Mouse (Mus musculus) right cerebral cortex, postnatal 10 days (tissue): ENCODE measurements at regions not wholly inside any gene's neighbourhood (a gene's known extent, or its start where the extent isn't known, plus 50 kb on each side); places are given as distances from the start of the nearest gene placed in this dataset.

Source experiments
- DNase-seq, 2 experiments: peaks; one replicate each; pipeline ENCODE4 v3.0.0; 2021; ENCODE audit warnings: low spot score in 2 of 2

- peak in 1 of 2 experiments; percentile 48 for DNase-seq
These were observed 152.6 kb upstream of the Cypt12 start for GRCm38 (mm10) chr3:17795271-17796260.

DNA sequence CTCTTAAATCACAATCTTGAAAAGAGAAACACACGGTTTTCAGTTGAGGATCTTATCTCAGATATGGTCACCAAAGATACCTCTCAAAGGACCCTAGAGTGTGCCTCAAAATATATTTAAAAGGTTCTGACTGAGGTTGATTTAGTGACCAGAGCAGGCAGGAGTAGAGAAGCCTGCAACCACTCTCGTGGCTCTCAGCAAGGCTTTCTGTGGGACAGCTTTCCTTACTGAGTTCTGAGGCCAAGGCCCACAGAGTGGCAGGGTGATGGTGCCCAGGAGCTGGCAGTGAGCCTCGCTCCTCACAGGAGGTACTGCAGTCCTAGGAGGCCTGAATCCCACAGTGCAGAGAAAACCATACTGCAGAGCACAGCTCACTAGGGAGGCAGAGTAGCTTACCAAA lies 151.4 kb upstream of the Cypt12 start:
- DNase-seq: peak; percentile 47 to 56

DNA sequence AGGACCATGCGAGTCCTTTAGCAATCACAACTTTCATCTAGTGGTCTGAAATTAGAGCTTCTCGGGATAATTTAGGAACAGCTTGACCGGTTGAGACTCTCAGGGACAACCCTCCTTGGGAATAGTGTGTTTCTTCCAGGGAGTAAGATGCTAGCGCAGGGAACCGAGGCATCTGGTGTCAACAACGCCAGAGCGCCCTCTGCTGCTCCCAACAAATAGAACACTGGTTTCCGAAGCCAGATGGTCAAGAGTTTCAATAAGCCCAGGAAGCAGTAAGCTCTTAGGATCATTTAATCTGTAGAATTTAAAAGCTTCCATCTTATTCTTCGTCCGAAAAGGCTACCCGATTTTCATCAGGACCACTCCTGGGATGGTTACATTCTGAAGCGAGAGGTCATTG lies 149.8 kb upstream of the Cypt12 start:
- peak; percentile 85 to 87 for DNase-seq

DNA sequence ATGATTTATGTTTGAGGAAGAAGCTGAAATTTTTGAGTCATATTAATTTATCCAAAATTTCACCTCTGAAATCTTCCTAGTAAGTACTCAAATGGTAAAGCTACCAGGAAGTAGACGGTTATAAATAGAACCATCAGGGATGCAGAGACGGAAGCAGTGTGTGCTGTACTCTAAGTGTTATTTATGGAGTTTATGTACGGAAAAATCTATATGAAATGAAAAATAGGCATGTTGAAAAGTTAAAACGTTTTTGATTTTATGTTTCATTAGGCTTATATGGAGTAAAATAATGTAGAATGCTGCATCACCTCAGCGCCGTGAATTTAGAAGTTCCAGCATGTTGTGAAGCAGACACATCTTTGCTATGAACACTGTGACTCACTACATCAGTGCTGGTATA lies 149.1 kb upstream of the Cypt12 start:
- DNase-seq: no peak

- no peak for DNase-seq
These were observed 147.4 kb upstream of the Cypt12 start for GRCm38 (mm10) chr3:17800810-17801209.

DNA sequence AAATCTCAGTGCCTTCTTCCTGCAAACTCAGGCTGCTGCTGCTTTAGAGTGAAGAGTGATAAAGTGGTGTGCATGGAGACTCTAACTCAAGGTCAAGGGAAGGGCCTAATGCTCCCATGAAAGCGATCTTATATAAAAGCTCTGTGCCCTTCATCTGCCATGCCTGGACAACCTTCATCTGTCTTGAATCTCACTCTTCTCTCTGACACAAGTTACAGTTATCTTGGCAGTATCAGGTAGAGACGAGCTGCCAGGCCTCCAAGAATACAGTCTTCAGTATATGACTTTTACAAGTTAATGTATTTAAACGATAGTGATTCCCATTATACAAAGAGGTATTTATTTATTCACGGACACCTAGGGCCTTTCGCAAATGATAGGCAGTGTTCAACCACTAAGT lies 146.7 kb upstream of the Cypt12 start:
- DNase-seq: no peak

DNA sequence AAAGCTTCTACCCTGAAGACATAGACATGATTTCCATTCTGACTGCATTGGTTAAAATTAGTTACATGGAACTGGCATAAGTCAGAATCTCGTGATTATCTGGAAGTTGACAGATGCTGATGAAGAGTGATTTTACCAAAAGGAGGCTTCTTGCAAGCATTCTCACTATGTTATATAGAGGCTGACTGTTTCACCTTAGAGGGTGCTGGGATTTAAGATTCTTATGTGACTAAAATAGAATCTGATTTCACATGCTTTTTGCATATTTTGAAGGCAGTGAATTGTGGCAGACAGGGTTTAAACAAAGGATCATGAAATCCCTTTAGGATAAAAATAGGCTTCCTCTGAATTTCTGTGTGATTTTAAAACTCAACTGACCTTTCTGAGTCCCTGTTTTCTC lies 143.0 kb upstream of the Cypt12 start:
- DNase-seq: no peak

DNA sequence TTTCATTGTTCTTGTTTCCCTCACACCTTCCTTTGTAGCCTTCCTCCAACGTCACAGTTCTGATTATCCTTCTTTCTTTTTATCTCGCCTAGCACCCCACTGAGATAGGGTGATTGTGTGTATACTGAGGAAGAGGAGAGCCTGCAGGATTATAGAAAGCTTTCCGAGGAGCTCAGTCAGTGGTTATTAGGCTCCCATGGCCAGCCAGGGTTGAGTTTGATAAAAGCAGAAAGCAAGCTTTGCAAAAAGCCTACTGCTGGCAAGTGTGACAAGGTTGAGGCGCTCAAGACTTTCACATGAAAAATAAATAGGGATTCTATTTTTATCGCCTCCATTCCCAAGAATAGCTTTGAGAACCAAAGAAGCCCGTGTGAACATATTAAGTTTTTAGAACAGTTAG lies 136.9 kb upstream of the Cypt12 start:
- DNase-seq: no peak

DNA sequence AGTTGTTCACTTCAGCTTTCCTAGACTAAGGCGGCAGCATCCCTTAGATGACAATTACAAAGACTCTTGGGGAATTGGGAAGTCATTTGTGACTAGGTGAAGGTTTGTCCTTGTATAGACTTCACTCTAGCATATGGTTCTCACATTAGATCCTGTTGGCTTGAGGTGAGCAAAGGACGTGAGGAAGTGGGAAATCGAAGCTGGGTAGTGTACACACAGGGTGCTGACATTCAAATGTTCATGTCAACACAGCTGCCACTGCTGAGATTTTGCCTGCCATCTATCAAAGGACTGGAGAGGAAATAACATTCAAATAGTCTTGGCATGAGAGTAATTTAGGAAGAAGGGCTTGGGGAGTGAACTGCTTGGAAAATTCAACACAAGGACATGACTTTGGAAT lies 124.0 kb upstream of the Cypt12 start:
- DNase-seq: no peak

- no peak for DNase-seq
These were observed 123.5 kb upstream of the Cypt12 start for GRCm38 (mm10) chr3:17824662-17825061.

- no peak for DNase-seq
These were observed 122.8 kb upstream of the Cypt12 start for GRCm38 (mm10) chr3:17825254-17825890.

GRCm38 (mm10) chr3:17834706-17835105 lies 113.5 kb upstream of the Cypt12 start:
- peak; percentile 87 for DNase-seq

DNA sequence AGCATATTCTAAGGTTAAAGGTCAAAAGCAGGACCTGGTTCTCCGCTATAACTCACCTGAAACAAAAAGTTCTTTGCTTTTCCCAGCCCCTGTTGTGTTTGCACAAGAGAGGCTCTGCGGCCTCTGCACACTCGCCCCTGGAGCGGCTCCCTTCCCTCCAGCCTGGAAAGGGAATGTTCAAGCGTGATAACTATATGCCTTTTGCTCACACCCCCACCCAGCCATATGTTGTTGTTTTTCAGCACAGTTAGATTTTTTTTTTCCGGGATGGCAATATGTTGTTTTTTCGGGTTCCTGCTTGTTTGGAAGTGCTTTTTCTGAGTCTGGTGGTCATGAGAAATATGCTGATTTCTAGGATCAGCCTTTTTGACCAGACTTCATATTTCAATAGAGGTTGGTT lies 100.6 kb upstream of the Cypt12 start:
- DNase-seq: peak; percentile 46 to 68

- peak; percentile 31 to 49 for DNase-seq
These were observed 100.0 kb upstream of the Cypt12 start for GRCm38 (mm10) chr3:17848181-17848580.

GRCm38 (mm10) chr3:17862367-17862766 lies 85.8 kb upstream of the Cypt12 start:
- peak in 1 of 2 experiments; percentile 61 for DNase-seq

DNA sequence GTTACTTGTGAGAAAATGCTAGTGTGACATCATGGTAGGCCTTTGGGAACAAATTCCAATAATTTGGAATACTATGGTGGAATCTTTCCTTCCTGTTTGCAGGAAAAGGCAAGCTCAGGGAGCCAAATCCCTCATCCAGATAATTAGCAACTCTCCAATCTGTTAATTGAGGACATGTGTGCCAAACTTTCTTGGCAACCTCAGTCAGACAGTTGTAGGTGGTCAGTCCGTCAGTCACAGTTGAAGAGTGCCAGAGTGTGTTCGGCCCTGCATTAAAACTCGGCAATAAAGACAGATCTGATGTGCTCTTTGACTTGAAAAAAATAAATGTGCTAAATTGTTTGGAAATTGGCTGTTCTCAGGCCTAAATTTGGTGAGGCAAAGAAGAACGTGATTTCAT lies 83.1 kb upstream of the Cypt12 start:
- DNase-seq: peak in 1 of 2 experiments; percentile 20

DNA sequence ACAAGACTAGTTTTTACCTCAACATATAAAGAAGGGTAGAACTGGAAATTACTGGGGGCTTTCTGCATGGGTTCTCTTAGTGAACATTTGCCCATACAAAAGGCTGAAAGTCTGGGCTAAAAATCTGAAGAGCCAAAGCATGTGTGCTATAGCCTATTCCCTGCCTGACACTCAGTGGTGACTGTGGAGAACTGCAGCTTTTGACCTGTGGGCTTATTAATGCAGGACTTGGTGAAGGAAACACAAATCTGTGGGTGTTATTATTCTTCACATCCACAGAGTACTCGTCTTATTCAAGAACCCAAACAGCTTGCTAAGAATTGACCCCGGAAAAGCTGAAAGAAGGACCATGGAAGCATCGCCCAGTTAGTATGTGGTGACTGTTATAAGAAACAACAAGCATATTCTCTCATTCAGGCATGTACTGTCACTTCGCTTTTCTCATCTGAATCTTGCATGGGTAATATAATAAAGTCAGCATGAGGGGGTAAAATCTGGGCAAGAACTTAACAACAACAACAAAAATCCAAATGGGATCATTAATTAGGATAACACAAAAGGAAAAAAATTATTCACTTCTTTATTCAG lies 77.2 kb upstream of the Cypt12 start:
- DNase-seq: peak; percentile 39 to 48

- no peak for DNase-seq
These were observed 52.3 kb upstream of the Cypt12 start for GRCm38 (mm10) chr3:17895869-17896268.

DNA sequence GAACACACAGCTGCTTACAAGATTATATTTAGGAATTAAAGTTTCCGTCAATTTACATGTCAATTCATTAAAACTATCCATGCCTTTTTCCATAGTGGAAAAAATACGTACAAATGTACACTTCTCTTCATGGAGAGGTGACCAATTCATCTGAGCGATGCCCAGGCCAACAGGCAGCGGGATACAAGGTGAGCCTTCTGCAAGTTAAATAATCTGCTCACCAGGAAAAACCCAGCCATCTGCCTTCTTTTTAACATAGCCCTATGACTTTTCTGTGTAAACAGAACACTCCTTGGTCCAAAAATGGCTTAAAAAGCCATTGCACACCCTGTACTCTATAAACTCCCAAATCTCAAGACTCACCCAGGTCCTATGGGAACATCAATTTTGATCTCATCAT lies 51.5 kb upstream of the Cypt12 start:
- no peak for DNase-seq
